Mouse (Mus musculus): ENCODE measurements around the gene B3galt5.
"Not testable (repeated sequence)": the region's sequence is repeated elsewhere in the genome, so short reads cannot be mapped to it uniquely, and the experiment has no call there.

Gene B3galt5

DNA sequence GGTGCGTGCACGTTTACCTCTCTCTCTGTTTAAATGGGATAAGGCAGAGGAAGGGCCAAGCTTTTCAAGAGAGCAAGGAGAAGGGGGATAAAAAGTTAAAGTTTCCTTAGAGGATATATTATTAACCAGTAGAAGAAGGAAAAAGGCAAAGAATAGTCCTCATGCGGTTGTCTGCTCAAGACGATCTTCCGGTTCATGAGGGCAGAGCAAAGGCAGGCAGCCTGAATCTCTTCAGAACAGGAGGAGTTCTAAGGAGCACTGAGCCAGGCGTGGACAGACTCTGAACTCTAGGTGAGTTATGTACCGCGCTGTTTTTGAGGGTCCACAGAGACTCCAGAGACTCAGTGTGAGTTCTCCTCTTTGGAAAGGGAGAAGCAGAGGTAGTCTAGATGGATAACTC is 22.8 kb downstream of the B3galt5 start:
- DNase-seq (ENCODE audit: low read depth, low spot score) = no peak

DNA sequence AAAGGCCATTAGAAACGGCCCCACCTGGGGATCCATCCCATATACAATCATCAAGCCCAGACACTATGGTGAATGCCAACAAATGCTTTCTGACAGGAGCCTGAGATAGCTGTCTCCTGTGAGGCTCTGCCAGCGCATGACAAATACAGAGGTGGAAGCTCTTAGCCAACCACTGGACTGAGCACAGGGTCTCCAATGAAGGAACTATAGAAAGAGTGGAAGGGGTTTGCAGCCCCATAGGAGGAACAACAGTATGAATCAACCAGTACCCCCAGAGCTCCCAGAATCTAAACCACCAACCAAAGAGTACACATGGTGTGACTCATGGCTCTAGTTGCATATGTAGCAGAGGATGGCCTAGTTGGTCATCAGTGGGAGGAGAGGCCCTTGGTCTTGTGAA is 36.1 kb downstream of the B3galt5 start:
- DNase-seq (ENCODE audit: low read depth, low spot score) = no peak

DNA sequence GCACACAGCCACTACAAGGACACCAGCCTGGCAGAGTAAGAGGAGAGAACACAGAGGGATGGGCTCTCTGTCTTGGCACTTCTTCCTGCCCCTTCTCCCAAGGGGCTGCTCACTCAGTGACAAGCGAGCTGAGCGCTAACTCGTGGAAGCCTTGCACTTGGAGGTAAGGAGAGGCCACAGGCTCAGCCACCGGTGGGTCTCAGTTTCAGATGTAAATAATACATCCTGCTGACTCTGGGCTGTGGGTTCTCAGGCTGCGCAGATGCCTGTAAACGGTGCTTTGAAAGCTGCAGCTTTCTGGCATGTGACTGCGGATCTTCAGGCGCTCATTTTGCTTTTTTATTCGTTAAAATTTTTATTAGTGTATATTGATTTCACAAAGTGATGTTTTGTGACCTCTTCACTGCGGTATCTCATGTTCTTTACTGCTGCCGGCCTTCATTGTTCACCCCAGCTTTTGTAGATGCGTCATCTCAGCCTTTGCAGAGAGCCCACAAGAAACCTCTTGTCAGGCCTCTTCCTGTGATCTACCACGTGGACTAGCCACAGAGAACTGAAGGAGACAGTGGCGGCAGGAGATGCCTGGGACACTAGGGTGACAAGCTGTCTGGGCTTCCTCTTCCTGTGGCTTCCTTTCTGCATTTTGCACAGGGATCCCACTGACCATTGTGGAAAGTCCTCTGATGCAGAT is 37.5 kb downstream of the B3galt5 start:
- DNase-seq (ENCODE audit: low read depth, low spot score) = no peak

DNA sequence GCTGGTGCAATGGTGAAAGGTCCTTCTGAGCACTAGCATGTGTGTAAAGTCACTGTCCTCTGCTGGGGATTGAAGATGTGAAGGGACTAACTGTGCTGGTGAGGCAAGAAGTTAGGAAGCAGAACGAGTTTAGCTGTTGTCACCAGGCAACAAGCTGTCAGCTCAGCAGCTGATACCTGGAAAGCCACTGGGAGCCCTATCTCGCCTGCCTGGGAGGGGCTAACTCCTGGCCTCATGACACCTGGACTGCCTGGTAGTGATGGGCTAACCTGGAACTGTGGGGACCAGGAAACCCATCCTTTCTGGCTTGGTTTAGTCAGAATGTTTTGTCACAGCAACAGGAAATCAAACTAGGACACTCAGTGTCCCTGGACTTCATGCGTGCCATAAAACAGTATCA is 41.0 kb downstream of the B3galt5 start:
- no peak for DNase-seq (ENCODE audit: low read depth, low spot score)

DNA sequence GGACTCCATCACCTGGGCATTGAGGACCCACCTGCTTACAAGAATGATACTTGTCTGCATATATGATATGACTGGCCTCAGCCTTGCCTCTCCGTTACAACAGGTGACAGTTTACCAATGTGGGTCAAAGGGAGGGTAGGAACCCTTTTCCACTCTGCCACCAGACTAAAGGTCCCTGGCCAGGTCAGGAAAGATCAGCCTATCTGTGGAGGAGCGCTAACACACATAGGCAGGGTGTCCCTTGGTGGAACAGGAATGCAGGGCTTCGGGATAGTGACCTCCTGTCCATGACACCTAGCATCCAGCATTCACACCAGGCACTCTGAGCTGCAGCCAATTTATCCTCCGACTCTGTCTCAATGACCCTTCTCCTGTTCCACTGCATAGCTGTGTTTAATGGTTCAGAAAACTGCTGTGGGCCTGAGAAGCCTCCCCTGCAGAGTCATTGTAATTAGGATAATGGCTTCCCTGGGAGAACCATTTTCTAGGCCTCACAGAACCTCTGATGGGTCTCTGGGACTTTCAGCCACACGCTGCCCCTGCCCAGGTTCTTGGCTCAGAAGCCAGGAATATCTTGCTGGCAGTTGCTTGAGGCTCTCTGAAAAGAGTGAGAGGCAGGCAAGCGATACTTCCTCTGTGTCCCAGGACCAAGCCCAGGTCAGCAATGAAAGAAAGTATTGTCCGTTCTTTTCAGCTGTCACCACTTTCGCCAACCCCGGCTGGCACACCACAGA is 43.1 kb downstream of the B3galt5 start:
- DNase-seq (ENCODE audit: low read depth, low spot score) = peak; percentile 25

DNA sequence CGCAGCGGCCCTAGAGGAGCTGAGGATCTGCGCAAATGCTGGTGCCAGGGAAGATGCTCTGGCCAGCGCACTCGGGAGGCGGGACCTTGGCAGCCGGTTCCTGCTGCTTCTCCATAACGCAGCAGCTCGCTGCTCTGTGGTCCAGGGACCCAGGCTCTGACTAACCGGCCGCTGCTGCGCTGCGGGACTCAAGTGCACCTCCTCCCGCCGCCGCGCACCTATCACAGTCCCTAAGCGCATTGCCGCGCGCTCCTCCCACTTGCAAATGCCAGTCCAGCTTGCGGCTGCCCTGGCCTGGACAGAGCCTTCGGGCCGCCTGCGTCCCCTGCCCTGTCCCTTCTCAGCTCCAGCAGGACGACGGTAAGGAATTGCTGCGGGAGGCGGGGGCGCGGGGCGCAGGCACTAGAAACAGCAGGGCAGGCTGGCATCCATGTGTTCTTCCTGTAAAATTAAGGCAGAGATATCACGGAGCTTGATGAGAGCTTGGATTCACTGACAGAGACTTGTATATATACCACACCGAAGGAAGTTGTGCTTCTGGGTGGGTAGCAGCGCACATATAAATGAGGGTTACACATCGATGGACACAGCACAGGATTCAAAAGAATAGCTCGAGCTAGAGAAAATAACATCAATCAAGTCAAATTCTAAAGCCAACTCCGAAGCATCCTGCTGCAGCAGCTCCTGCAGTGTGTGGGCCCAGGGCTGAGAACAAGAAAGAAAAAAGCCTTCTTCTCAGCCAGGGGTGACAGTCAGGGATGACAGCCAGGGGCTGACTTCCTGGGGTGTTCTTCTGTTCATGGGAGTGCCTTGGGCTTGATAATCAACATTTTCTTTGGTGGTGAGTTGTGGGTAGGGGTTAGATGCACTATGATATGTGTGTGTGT is 45.4 kb downstream of the B3galt5 start:
- DNase-seq (ENCODE audit: low read depth, low spot score) = peak; percentile 78

DNA sequence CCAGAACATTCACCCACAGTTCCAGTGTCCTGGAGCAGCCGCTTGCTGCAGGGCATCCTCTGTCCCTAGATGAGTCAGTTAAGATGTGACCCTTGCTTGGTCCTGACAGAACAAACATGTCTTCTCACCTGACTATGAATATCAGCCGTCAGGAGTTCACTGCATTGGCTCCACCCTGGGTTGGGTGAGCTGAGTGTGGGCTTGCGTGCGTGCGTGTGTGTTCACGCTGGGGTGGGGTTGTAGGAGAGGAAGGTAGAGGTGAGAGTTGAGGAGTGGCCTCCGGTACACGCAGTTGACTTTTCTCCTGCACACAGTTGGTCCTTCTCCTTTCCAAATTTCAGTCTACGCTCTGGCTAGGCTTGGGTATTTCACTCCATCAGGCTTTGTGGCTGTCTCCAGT is 47.0 kb downstream of the B3galt5 start:
- DNase-seq (ENCODE audit: low read depth, low spot score) = no peak

DNA sequence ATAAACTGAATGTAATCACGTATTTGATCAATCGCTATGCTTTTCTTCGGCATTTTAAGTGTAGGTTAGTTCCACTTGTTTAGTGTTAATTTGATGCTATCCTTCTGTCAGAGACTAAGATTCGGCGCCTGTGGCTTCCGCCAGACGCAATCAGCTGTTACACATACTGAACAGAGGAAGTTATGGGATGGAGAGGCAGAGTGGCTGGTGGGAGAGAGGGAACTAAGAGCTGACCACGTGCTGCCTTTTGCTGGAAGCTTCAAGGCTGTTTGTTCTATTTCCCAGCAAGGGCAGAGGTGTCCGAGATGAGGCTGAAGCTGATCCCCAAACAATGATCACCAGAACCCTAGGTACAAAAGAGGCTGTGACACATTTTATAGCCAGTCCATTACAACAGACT is 56.3 kb downstream of the B3galt5 start:
- no peak for DNase-seq (ENCODE audit: low read depth, low spot score)

DNA sequence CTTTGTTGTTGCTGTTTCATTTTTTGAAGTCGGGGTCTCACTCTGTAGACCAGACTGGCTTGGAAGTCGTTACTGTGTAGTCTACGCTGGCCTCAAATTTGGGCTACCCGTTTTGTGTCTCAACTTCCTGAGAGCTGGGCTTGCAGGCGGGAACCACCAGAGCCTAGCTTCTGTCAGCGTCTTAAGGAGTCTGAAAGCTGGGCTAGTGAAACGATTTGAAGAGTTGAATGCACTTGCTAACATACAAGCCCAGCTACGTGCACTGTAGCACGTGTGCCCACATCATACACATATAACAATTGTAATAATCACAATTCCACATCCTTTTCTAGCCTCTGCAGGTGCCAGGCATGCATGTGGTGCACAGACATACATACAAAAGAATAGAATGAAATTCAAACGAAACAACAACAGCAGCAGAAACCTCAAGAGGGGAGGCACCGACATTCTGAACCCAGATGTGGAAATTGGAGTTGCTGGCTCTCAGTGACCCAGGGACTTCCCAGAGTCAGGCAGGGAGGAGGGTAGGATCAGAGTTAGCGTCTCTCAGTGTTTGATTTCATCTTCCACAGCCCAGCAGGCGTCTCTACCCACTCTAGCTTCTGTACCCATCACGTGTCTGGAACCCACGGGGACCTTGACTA is 57.1 kb downstream of the B3galt5 start:
- no peak for DNase-seq (ENCODE audit: low read depth, low spot score)

DNA sequence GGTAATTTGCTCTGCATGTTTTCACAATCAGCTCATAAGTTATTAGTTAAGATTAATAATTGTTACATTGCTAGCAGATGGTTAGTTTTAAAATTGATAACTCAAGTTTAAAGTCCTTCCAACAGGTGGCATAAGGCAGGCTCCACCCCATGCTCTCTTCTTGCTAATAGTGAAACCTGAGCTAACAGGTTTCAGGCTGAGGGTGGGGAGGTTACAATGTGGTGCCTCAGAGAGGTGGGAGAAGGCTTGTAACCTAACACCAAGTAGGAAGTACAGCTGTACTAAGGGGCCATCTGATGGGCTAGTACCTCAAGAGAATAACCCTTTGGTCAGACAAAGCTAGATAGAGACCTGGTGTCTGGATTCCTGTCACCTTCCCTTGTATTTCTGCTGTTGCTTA is 62.5 kb downstream of the B3galt5 start:
- no peak for DNase-seq (ENCODE audit: low read depth, low spot score)

DNA sequence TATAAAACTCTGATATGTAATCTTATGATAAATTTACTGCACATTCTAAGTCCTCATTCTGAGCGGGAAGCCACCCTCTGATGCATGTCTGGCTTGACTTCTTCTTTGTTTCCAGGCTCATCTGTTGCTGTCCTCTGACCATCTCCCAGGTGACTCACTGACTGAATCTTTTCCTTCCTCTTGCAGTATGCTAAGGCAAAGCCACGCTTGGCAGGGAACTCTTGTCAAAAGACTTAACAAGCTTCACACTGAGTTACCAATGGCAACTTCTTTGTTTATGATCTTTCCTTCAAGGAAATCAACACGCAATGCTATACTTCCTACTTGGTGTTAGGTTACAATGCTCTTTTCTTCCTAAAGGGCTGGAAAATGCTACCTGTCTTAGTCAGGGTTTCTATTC is 63.0 kb downstream of the B3galt5 start:
- no peak for DNase-seq (ENCODE audit: low read depth, low spot score)

DNA sequence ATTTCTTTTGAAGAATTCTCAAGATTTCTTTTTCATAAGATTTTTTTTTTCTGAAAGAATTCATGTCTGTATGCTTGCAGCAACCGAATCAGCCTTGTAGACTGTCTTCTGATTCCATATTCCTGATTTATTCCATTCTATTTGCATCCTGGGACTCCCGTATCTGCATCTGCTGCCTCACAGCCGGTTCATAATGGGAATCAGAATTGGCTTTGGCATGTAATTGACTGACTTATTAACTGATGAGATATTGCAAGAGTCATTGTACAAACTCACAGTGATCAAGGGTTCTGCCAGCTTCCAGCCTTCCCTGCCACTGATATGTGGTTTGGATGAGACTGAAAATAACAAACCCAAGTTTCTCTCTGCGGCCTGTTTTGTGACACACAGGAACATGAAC is 67.8 kb downstream of the B3galt5 start:
- no peak for DNase-seq (ENCODE audit: low read depth, low spot score)

DNA sequence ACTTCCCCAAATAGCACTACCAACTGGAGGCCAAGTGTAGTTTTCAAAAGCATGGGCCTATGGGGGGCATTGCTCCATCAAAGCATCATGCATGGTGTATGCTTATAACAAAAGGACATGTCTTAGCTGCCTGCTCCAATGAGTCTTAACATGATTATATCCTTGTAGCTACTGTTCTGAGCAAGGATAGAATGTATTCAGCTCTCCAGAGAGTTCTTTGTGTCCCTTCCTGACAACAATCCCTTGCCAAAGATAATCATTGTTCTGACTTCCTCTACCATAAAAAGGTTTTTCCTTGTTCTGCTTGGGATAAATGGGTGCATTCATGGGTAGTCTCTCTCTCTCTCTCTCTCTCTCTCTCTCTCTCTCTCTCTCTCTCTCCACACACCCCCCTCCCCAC is 68.8 kb downstream of the B3galt5 start:
- no peak for DNase-seq (ENCODE audit: low read depth, low spot score)

DNA sequence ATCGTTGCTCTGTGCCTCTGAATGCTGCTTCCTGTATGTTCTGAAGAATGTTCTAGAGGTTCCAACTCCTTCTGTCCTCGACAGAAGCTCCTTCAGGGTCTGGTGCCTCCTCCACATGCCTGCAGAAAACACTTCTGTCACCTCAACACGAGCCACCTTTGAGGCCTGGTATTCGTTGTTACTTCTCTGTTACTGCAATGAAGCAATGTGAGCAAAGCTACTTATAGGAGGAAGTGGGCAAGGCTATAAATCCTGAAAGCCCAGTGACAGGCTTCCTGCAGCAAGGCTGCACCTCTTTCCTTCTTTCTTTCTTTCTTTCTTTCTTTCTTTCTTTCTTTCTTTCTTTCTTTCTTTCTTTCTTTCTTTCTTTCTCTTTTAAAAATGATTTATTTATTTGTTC is 71.3 kb downstream of the B3galt5 start:
- no peak for DNase-seq (ENCODE audit: low read depth, low spot score)

DNA sequence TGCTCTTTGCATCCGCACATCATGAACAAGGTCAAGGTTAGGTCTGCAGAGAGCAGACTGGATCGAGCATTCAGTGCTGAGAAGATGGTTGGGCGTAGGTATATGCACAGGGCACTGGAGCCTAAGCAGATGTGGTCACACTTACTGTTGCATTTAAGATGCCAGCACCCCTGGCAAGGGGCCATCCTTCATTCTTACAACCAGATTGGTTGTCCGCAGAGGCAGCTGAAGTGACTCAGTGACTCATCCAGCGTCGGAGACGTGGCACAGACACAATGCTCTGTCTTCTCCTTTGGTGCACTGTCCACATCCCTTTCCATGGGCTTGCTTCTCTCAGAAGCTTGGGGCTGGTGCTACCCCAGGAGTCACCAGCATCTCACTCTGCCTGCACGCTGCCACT is 82.2 kb downstream of the B3galt5 start:
- no peak for DNase-seq (ENCODE audit: low read depth, low spot score)

DNA sequence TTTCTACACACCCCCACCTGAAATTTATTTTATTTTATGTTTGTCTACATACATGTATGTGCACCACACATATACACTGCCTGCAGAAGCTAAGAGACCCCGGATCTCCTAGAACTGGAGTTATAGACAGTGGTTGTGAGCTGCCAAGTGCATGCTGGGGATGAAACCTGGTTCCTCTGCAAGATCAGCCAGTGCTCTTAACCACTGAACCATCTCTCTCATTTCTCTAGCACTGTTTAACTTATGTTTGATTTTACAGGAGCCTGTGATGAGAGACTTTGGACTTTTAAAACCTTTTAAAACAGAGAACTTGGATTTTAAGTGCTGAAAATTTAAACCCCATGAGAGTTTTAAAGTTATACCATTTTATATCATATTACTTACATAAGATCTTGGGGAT is 87.1 kb downstream of the B3galt5 start:
- no peak for DNase-seq (ENCODE audit: low read depth, low spot score)

DNA sequence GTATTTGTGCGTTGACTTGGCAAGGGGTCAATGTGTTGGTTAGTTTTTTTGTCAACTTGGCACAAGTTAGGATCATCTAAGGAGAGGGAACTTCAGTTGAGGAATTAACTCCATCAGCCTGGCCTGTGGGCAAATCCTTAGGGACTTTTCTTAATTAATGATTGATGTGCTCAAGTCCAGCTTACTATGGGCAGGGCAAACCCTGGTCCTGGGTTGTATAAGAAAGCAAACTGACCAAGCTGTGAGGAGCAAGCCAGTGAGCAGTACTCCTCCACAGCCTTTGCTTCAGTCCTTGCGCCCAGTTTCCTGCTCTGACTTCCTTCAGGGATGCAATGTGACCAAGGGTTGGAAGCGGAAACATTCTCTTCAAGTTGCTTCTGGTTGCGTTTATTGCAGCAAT is 87.6 kb downstream of the B3galt5 start:
- DNase-seq (ENCODE audit: low read depth, low spot score) = no peak

DNA sequence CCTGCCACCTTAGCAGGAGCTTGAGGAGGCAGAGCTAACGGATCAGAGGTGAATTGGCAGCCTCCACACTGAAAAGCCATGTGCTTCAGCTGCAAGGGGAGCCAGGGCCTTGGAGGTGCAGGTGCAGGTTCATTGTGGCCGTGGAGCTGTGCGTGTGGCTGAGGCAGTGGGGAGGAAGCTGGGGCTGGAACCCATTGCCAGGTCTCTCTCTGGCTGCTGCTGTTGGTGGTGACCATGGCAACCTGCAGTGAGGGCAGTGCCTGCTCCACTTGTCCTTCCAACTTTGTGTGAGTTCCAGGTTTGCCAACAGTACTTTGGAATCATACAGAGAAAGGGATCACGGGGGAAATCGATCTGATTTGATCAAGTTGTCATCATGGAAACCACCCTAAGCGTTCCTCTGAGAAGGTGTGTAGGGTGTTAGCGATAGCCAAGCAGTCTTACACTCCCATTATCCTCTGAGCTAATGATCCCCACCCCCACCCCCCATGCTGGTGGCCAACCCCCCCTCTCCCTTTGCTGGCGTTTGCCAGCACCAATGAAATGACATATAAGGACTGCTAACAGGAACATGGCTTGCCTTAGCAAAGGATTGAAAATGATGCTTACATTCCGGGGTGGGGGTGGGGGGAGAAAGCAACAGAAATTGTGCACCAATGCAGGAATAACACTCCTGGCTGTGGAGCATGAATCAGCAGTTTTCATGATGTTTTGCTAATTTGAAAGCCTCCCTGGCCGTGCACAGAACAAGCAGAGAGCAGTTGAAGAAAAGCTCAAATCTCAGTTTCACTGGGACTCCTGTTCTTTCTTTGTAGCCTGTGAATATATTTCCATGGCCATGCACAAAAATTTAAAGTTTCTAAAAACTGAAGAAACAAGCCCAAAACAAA is 90.8 kb downstream of the B3galt5 start:
- DNase-seq (ENCODE audit: low read depth, low spot score) = no peak

DNA sequence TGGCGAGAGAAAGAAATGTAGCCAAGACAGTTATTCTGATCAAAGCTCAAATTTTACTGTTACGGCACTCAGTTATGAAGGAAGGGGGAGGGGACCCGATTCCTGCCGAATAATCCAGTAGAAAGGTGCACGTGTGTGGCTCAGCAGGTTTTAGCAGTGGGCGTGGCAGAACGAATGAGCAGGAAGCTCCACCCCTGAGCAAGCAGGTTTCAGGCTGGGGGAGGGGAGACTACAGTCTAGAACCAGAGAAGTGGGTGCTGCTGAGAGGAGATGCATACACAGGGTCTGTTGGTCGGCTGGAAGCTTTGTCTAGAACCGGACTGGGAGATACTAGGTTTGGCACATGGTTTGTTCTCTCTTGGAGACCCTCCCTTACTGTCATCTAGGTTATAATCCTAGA is 91.7 kb downstream of the B3galt5 start:
- not testable (repeated sequence) for DNase-seq (ENCODE audit: low read depth, low spot score)

DNA sequence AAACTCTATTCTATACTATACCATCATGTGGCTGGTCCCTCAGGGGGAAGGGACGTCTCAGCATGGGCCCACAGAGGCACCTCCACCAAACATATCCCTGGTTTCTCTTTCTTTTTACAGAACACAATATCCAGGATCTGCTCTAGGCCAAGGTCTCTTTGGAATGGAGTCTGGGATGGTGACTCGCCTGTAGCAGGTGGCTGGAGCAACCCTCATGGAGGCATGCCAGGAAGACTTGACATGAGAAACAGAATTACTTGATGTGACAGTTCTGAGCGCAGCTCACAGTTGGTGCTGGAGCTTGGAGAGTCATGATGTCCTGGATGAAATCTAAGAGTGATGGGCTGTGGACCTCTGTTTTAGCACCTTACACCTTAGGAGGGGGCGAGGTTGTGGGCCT is 104.0 kb downstream of the B3galt5 start:
- DNase-seq (ENCODE audit: low read depth, low spot score) = no peak

DNA sequence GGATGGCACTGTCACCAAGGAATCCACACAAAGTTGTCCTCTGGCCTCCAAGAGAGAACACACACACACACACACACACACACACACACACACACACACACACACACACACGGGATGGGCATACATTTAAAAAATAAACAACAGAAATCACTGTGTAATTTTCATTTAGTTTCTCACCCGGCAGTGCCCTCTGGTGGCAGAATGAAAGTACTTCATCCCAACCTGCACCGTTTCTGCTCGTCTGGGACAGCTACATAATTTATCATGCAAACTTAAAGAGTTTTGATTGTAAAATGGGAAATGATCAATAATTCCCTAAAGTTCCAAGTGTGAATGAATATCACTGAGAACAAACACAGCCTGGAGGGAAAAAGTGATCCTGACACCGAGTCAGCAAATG is 105.7 kb downstream of the B3galt5 start:
- DNase-seq (ENCODE audit: low read depth, low spot score) = peak; percentile 56
